Mouse (Mus musculus) heart, embryonic 15.5 days (tissue): Measurements from ENCODE around the gene Tax1bp1. TPM values are rescaled to one million over a fixed set of nuclear protein-coding genes. Genes with fewer than 3 reads are reported as not detected.
A peak's percentile ranks its signal among the peaks of the same experiment; 100 is the strongest.

Experiments
- ATAC-seq: fragments of 200-750 bp; cut with Nextera tagmentation; replicated peaks from 2 replicates; pipeline ENCODE4 v1.8.0; 2017; ENCODE audit warnings: low read depth, moderate TSS enrichment; ENCODE audit not compliant: insufficient number of reproducible peaks, insufficient read depth, low FRiP score
- H3K27ac ChIP-seq: fragments of 300-500 bp; sonication (generic); 2 replicates; pipeline ENCODE4 v1.5.1; 2015; ENCODE audit warnings: mild to moderate bottlenecking, inconsistent platforms
- H3K27me3 ChIP-seq: fragments of 300-500 bp; sonication (generic); 2 replicates; pipeline ENCODE4 v1.6.1; 2015; ENCODE audit warnings: inconsistent platforms
- H3K36me3 ChIP-seq: fragments of 300-500 bp; sonication (generic); 2 replicates; pipeline ENCODE4 v1.6.1; 2015; ENCODE audit warnings: mild to moderate bottlenecking, inconsistent platforms
- H3K4me1 ChIP-seq: fragments of 300-500 bp; sonication (generic); replicated peaks from 2 replicates; pipeline ENCODE4 v1.6.1; 2015; ENCODE audit warnings: inconsistent platforms
- H3K4me2 ChIP-seq: fragments of 300-500 bp; sonication (generic); 2 replicates; pipeline ENCODE4 v1.6.1; 2015; ENCODE audit warnings: inconsistent platforms, mild to moderate bottlenecking, moderate library complexity
- H3K4me3 ChIP-seq: fragments of 300-500 bp; sonication (generic); 2 replicates; pipeline ENCODE4 v1.5.1; 2015; ENCODE audit warnings: mild to moderate bottlenecking, inconsistent platforms
- H3K9ac ChIP-seq: fragments of 300-500 bp; sonication (generic); 2 replicates; pipeline ENCODE4 v1.6.1; 2015; ENCODE audit warnings: mild to moderate bottlenecking, inconsistent platforms
- H3K9me3 ChIP-seq: fragments of 300-500 bp; sonication (generic); replicated peaks from 2 replicates; pipeline ENCODE4 v1.6.1; 2016; ENCODE audit warnings: inconsistent platforms
- WGBS: fragments of 180-500 bp; shearing (Covaris S2); methylation state at CpG from one replicate; pipeline ENCODE4 v1.1.7; 2015; ENCODE audit warnings: mixed read lengths; 5-methylcytosine and 5-hydroxymethylcytosine counted together
- polyA plus RNA-seq: library from polyadenylated mRNA; unstranded; fragments of >200 nt; fragmentation: Nextera tagmentation; extraction: Ambion mirVana; gene quantifications from 2 replicates; pipeline ENCODE4 v1.2.1, GENCODE M21; 2015

Gene Tax1bp1
- polyA plus RNA-seq, 1 experiment from 2014 or later, result 115 TPM

DNA sequence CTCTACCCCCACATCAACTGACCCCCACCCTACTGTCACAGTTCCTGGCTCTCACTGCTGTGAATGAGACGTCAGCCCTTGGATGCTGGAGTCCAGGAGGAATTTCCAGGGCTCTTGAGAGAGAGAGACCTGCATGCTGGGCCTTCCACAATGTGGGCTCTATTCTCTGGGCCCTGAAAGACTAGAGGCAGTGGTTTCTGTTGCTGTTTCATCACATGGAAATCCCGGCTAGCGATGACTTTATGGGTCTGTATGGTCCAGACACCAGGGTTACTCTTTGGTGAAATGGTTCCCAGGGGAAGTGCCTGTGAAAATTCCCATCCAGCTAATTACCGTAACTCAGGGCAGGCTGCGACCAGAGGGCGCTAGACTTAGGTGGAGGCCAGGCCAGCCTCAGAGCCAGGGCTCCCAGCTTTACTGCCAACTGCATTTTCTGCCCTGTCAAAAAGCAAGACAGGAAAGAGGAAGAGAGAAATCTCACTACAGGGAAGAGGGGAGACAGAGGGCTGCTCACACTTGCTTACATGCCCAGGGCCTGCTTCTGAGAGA, 83.8 kb downstream of the Tax1bp1 start:
- no peaks in the 10 kb centered on the region for H3K9me3 ChIP-seq
- no peak overlapping the region for H3K4me3 ChIP-seq
- peaks cover 37% of the 10 kb centered on the region for H3K4me1 ChIP-seq
- no peak overlapping the region for H3K4me2 ChIP-seq
- ATAC-seq, result no peak
- no peak overlapping the region for H3K9ac ChIP-seq
- 49% methylated on average over 6 of the region's 6 CpGs for WGBS
- no peak overlapping the region; the same call in 1 of the 2 replicates for H3K27ac ChIP-seq
- no peaks in the 10 kb centered on the region for H3K36me3 ChIP-seq
- no peaks in the 10 kb centered on the region for H3K27me3 ChIP-seq

DNA sequence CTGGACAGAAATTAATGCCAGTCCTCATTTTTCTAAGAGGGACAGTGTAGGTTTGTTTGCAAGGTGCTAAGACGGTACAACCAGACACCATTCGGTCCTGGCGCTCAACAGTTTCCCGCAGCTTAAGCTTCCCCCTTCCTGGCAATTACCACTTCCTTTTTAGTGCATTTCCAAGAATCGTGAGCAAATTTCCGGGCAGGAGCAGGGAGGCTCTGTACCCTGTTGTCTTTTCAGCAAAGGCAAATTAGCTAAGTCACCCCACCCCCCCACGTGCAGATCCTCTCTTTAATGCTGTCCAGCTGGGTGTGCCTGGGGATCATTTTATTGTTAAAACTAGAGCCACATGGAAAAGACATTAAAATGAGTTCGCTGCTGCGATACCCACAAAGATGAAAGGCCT, 88.7 kb downstream of the Tax1bp1 start:
- no peaks in the 10 kb centered on the region for H3K27me3 ChIP-seq
- 0 out of 2 replicates have a peak, but pooled peaks have one; percentile 14 for ATAC-seq
- H3K4me2 ChIP-seq, result 0 out of 2 replicates have a peak overlapping the region, but pooled peaks have one; percentile 4
- peak overlapping the region; percentile 17; the same call in 1 of the 2 replicates for H3K27ac ChIP-seq
- H3K4me3 ChIP-seq, result no peak overlapping the region
- H3K36me3 ChIP-seq, result no peaks in the 10 kb centered on the region
- H3K9ac ChIP-seq, result no peak overlapping the region
- no peaks in the 10 kb centered on the region for H3K9me3 ChIP-seq
- peaks cover 16% of the 10 kb centered on the region; the same call in 1 of the 2 replicates for H3K4me1 ChIP-seq
- WGBS, result 62% methylated on average over 9 of the region's 9 CpGs

DNA sequence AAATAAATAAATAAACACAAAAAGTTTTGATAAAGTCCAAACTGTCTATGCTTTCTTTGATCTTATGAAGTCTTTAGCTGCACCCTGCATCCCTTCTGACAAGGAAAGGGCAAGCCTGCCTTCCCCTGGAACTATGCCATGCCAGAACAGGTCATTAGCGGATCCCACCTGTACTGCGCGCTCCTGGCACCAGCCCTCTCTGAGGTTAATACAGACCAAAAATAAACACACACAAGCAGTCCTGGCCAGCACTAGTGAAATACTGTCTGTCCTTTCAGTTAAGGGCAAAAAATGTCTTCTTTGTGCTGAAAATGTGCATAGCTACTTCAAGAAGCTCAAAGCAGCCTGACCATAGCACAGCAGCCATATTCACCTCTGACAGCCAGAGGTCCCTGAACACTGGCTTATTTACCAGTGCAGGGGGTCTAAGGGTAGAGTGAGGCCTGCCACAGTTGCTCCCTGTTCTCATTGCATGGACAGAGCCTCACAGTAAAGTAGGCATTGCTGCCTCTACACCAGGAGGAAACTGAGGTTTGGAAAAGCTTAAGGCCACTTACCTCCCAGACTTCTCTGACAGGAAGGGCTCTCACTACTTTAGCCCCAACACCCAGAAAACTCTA, 91.8 kb downstream of the Tax1bp1 start:
- no peaks in the 10 kb centered on the region for H3K27me3 ChIP-seq
- ATAC-seq, result no peak
- no peak overlapping the region for H3K4me3 ChIP-seq
- WGBS, result 80% methylated on average over 3 of the region's 3 CpGs
- no peaks in the 10 kb centered on the region for H3K36me3 ChIP-seq
- no peak overlapping the region for H3K9ac ChIP-seq
- no peaks in the 10 kb centered on the region for H3K9me3 ChIP-seq
- 0 out of 2 replicates have a peak, but pooled peaks cover 6% of the 10 kb centered on the region for H3K4me1 ChIP-seq
- H3K27ac ChIP-seq, result no peak overlapping the region
- no peak overlapping the region for H3K4me2 ChIP-seq

Other genes with a start within 250 kb of the Tax1bp1 start
- 148 and 161 TPM in 2 replicates for gene Hibadh, start 73.3 kb upstream of the Tax1bp1 start, polyA plus RNA-seq